Mouse (Mus musculus) stomach, embryonic 14.5 days (tissue): ENCODE measurements around the gene Vav1. TPM values are rescaled to one million over a fixed set of nuclear protein-coding genes. Genes with fewer than 3 reads are reported as not detected.

Source experiments
- ATAC-seq: fragments of 200-750 bp; cut with Nextera tagmentation; 2 replicates; pipeline ENCODE4 v1.8.0; 2017; ENCODE audit warnings: low read depth, moderate TSS enrichment; ENCODE audit not compliant: insufficient number of reproducible peaks, insufficient read depth, low FRiP score
- H3K27ac ChIP-seq: fragments of 300-500 bp; sonication (generic); 2 replicates; pipeline ENCODE4 v1.5.1; 2014; ENCODE audit warnings: mild to moderate bottlenecking, low read length, moderate library complexity, mixed read lengths
- H3K27me3 ChIP-seq: fragments of 300-500 bp; sonication (generic); 2 replicates; pipeline ENCODE4 v1.6.1; 2014; ENCODE audit warnings: low read length, control low read depth, mixed read lengths; ENCODE audit not compliant: control insufficient read depth, insufficient read depth
- H3K36me3 ChIP-seq: fragments of 300-500 bp; sonication (generic); 2 replicates; pipeline ENCODE4 v1.6.1; 2014; ENCODE audit warnings: mild to moderate bottlenecking, control low read depth, low read length, moderate library complexity, mixed read lengths; ENCODE audit not compliant: control insufficient read depth, insufficient read depth
- H3K4me1 ChIP-seq: fragments of 300-500 bp; sonication (generic); 2 replicates; pipeline ENCODE4 v1.6.1; 2014; ENCODE audit warnings: low read length, control low read depth, mixed read lengths; ENCODE audit not compliant: control insufficient read depth, insufficient read depth
- H3K4me2 ChIP-seq: fragments of 300-500 bp; sonication (generic); replicated peaks from 2 replicates; pipeline ENCODE4 v1.6.1; 2014; ENCODE audit warnings: low read depth, low read length, control low read depth
- H3K4me3 ChIP-seq: fragments of 300-500 bp; sonication (generic); 2 replicates; pipeline ENCODE4 v1.5.1; 2014; ENCODE audit warnings: low read depth, low read length, control low read depth
- H3K9ac ChIP-seq: fragments of 300-500 bp; sonication (generic); replicated peaks from 2 replicates; pipeline ENCODE4 v1.6.1; 2014; ENCODE audit warnings: low read depth, mild to moderate bottlenecking, control low read depth, low read length, moderate library complexity, mixed read lengths
- H3K9me3 ChIP-seq: fragments of 300-500 bp; sonication (generic); 2 replicates; pipeline ENCODE4 v1.6.1; 2016; ENCODE audit warnings: low read depth, low read length, control low read depth; ENCODE audit not compliant: control insufficient read depth
- WGBS: fragments of 180-500 bp; shearing (Covaris S2); extraction: QIAGEN DNeasy Blood & Tissue Kit; methylation state at CpG from one replicate; pipeline ENCODE4 v1.1.7; 2014; 5-methylcytosine and 5-hydroxymethylcytosine counted together
- polyA plus RNA-seq: library from polyadenylated mRNA; unstranded; fragments of >200 nt; fragmentation: Nextera tagmentation; extraction: Ambion mirVana; gene quantifications from 2 replicates; pipeline ENCODE4 v1.2.1, GENCODE M21; 2014

Vav1 gene
- polyA plus RNA-seq, 1 experiment from 2014 or later, result 1.8 TPM

- peak within 1 kb of the TSS; percentile 90 for H3K4me2 ChIP-seq
- WGBS, result 1% methylated on average over 49 of the region's 52 CpGs
- peak within 1 kb of the TSS; percentile 67 for H3K9ac ChIP-seq
- peaks cover 12% of the 10 kb centered on the region for H3K36me3 ChIP-seq
- no peaks in the 10 kb centered on the region for H3K9me3 ChIP-seq
- peak within 1 kb of the TSS; percentile 90 for H3K27ac ChIP-seq
- H3K27me3 ChIP-seq, result no peaks in the 10 kb centered on the region
- peak within 1 kb of the TSS; percentile 81 for H3K4me3 ChIP-seq
- peak; percentile 49 for ATAC-seq
- peaks cover 21% of the 10 kb centered on the region for H3K4me1 ChIP-seq
Measured at GRCm38 (mm10) chr17:57249186-57250181, 29.4 kb upstream of the Vav1 start, which contains the start of gene Trip10. Gene Trip10, plus strand, starts transcription at chr17:57249455.

- peaks cover 21% of the 10 kb centered on the region for H3K36me3 ChIP-seq
- no peaks in the 10 kb centered on the region for H3K9me3 ChIP-seq
- peak overlapping the region; percentile 79; the same call in 1 of the 2 replicates for H3K27ac ChIP-seq
- 3% methylated on average over 33 of the region's 33 CpGs for WGBS
- ATAC-seq, result no peak
- peak overlapping the region; percentile 67 for H3K9ac ChIP-seq
- no peaks in the 10 kb centered on the region for H3K27me3 ChIP-seq
- peak overlapping the region; percentile 81 for H3K4me3 ChIP-seq
- peak overlapping the region; percentile 90 for H3K4me2 ChIP-seq
- peaks cover 21% of the 10 kb centered on the region for H3K4me1 ChIP-seq
Measured at GRCm38 (mm10) chr17:57250461-57251160, 28.3 kb upstream of the Vav1 start.

GRCm38 (mm10) chr17:57251431-57251830 is 27.5 kb upstream of the Vav1 start:
- no peak for ATAC-seq
- Histone ChIP-seq H3K36me3 (peaks cover 24% of the 10 kb centered on the region), H3K4me2 (peak overlapping the region; percentile 90; the same call in 1 of the 2 replicates), H3K9me3 (no peaks in the 10 kb centered on the region), H3K9ac (no peak overlapping the region), H3K4me3 (no peak overlapping the region), H3K4me1 (peaks cover 15% of the 10 kb centered on the region), H3K27me3 (no peaks in the 10 kb centered on the region), H3K27ac (no peak overlapping the region)
- WGBS, result 97% methylated on average over 3 of the region's 3 CpGs

- Histone ChIP-seq H3K4me2 (no peak overlapping the region), H3K9ac (no peak overlapping the region), H3K27ac (no peak overlapping the region), H3K4me1 (peaks cover 13% of the 10 kb centered on the region), H3K36me3 (peaks cover 35% of the 10 kb centered on the region), H3K9me3 (no peaks in the 10 kb centered on the region), H3K27me3 (no peaks in the 10 kb centered on the region), H3K4me3 (no peak overlapping the region)
- ATAC-seq, result no peak
- 67% methylated on average over 6 of the region's 6 CpGs for WGBS
Measured at GRCm38 (mm10) chr17:57253306-57253705, 25.6 kb upstream of the Vav1 start.

GRCm38 (mm10) chr17:57255354-57255753 is 23.5 kb upstream of the Vav1 start:
- no peak overlapping the region for H3K4me3 ChIP-seq
- ATAC-seq, result no peak
- no peak overlapping the region for H3K27ac ChIP-seq
- no peaks in the 10 kb centered on the region for H3K27me3 ChIP-seq
- WGBS, result 96% methylated on average over 14 of the region's 14 CpGs
- H3K9ac ChIP-seq, result no peak overlapping the region
- peaks cover 40% of the 10 kb centered on the region for H3K36me3 ChIP-seq
- no peaks in the 10 kb centered on the region for H3K9me3 ChIP-seq
- no peak overlapping the region for H3K4me2 ChIP-seq
- H3K4me1 ChIP-seq, result peaks cover 7% of the 10 kb centered on the region; the same call in 1 of the 2 replicates

- Histone ChIP-seq H3K4me1 (no peaks in the 10 kb centered on the region), H3K36me3 (peaks cover 51% of the 10 kb centered on the region)
- WGBS, result 94% methylated on average over 22 of the region's 22 CpGs
Measured at GRCm38 (mm10) chr17:57256921-57257485, 21.9 kb upstream of the Vav1 start.

GRCm38 (mm10) chr17:57258191-57258590 is 20.7 kb upstream of the Vav1 start:
- H3K9me3 ChIP-seq, result no peaks in the 10 kb centered on the region
- no peak overlapping the region for H3K4me3 ChIP-seq
- no peak overlapping the region for H3K4me2 ChIP-seq
- no peaks in the 10 kb centered on the region for H3K27me3 ChIP-seq
- no peak for ATAC-seq
- 97% methylated on average over 3 of the region's 3 CpGs for WGBS
- no peak overlapping the region for H3K9ac ChIP-seq
- no peaks in the 10 kb centered on the region for H3K4me1 ChIP-seq
- H3K27ac ChIP-seq, result no peak overlapping the region
- peaks cover 55% of the 10 kb centered on the region for H3K36me3 ChIP-seq

More at GRCm38 (mm10) chr17:57256921-57257485, 21.9 kb upstream of the Vav1 start:
- H3K9me3 ChIP-seq, result no peaks in the 10 kb centered on the region
- H3K4me2 ChIP-seq, result no peak overlapping the region
- no peak for ATAC-seq
- H3K27me3 ChIP-seq, result no peaks in the 10 kb centered on the region
- no peak overlapping the region for H3K9ac ChIP-seq
- no peak overlapping the region for H3K4me3 ChIP-seq
- H3K27ac ChIP-seq, result no peak overlapping the region

GRCm38 (mm10) chr17:57259742-57260141 is 19.2 kb upstream of the Vav1 start:
- no peak for ATAC-seq
- Histone ChIP-seq H3K9me3 (no peaks in the 10 kb centered on the region), H3K36me3 (peaks cover 41% of the 10 kb centered on the region), H3K4me1 (no peaks in the 10 kb centered on the region), H3K9ac (no peak overlapping the region), H3K27ac (no peak overlapping the region), H3K27me3 (no peaks in the 10 kb centered on the region), H3K4me2 (no peak overlapping the region), H3K4me3 (no peak overlapping the region)
- 87% methylated on average over 8 of the region's 8 CpGs for WGBS
